Mouse (Mus musculus) testis, postnatal 14 days (tissue): Measurements from ENCODE around the gene Adssl1.

Experiments used
- DNase-seq: peaks from one replicate; pipeline ENCODE4 v3.0.0; 2021; ENCODE audit warnings: low spot score

The Adssl1 gene

GRCm38 (mm10) chr12:112592985-112593734 is 26.7 kb upstream of the Adssl1 start:
- DNase-seq: no peak

GRCm38 (mm10) chr12:112593951-112594915 is 25.6 kb upstream of the Adssl1 start:
- no peak for DNase-seq

GRCm38 (mm10) chr12:112594989-112595388 is 24.9 kb upstream of the Adssl1 start:
- DNase-seq: no peak

GRCm38 (mm10) chr12:112595626-112596025 is 24.2 kb upstream of the Adssl1 start:
- DNase-seq: no peak

- DNase-seq: no peak
These were observed 23.4 kb upstream of the Adssl1 start for GRCm38 (mm10) chr12:112596454-112596853.

- no peak for DNase-seq
These were observed 22.8 kb upstream of the Adssl1 start for GRCm38 (mm10) chr12:112596891-112597500.

GRCm38 (mm10) chr12:112597618-112598017 is 22.2 kb upstream of the Adssl1 start:
- no peak for DNase-seq

- DNase-seq: no peak
These were observed 20.6 kb upstream of the Adssl1 start for GRCm38 (mm10) chr12:112599198-112599597.

GRCm38 (mm10) chr12:112599942-112600611 is 19.8 kb upstream of the Adssl1 start:
- DNase-seq: no peak

GRCm38 (mm10) chr12:112604022-112604421 is 15.8 kb upstream of the Adssl1 start:
- no peak for DNase-seq

GRCm38 (mm10) chr12:112604709-112605649 is 14.9 kb upstream of the Adssl1 start:
- no peak for DNase-seq

- DNase-seq: peak; percentile 39
These were observed 14.1 kb upstream of the Adssl1 start for GRCm38 (mm10) chr12:112605766-112606165.

- DNase-seq: no peak
These were observed 12.8 kb upstream of the Adssl1 start for GRCm38 (mm10) chr12:112606998-112607397.

- DNase-seq: no peak
These were observed 10.8 kb upstream of the Adssl1 start for GRCm38 (mm10) chr12:112609031-112609430.

- no peak for DNase-seq
These were observed 3.2 kb upstream of the Adssl1 start for GRCm38 (mm10) chr12:112616668-112617067.

GRCm38 (mm10) chr12:112617184-112617583 is 2.7 kb upstream of the Adssl1 start:
- no peak for DNase-seq

GRCm38 (mm10) chr12:112617898-112618380 is 1.9 kb upstream of the Adssl1 start:
- DNase-seq: no peak

- DNase-seq: no peak
These were observed 712 bp upstream of the Adssl1 start for GRCm38 (mm10) chr12:112618981-112619685.

- DNase-seq: no peak
These were observed 663 bp downstream of the Adssl1 start for GRCm38 (mm10) chr12:112620354-112621061.
